Mouse (Mus musculus) limb, embryonic 10.5 days (tissue): ENCODE measurements around the gene Mbtps2. TPM values are rescaled to one million over a fixed set of nuclear protein-coding genes. Genes with fewer than 3 reads are reported as not detected.

Source experiments
- DNase-seq: peaks from one replicate; pipeline ENCODE4 v3.0.0-alpha.2; 2017; ENCODE audit warnings: low spot score
- H3K27ac ChIP-seq: fragments of 300-500 bp; sonication (generic); 2 replicates; pipeline ENCODE4 v1.5.1; 2016; ENCODE audit warnings: mild to moderate bottlenecking
- H3K27me3 ChIP-seq: fragments of 300-500 bp; sonication (generic); 2 replicates; pipeline ENCODE4 v1.6.1; 2016; ENCODE audit warnings: low read depth, mild to moderate bottlenecking; ENCODE audit not compliant: poor library complexity, severe bottlenecking
- H3K36me3 ChIP-seq: fragments of 300-500 bp; sonication (generic); 2 replicates; pipeline ENCODE4 v1.6.1; 2016; ENCODE audit warnings: mild to moderate bottlenecking, moderate library complexity
- H3K4me1 ChIP-seq: fragments of 300-500 bp; sonication (generic); 2 replicates; pipeline ENCODE4 v1.6.1; 2016
- H3K4me3 ChIP-seq: fragments of 300-500 bp; sonication (generic); 2 replicates; pipeline ENCODE4 v1.5.1; 2016; ENCODE audit warnings: mild to moderate bottlenecking, moderate library complexity
- H3K9me3 ChIP-seq: fragments of 300-500 bp; sonication (generic); replicated peaks from 2 replicates; pipeline ENCODE4 v1.6.1; 2016; ENCODE audit warnings: mild to moderate bottlenecking
- WGBS: fragments of 180-500 bp; shearing (Covaris S2); methylation state at CpG from one replicate; pipeline ENCODE4 v1.1.7; 2016; 5-methylcytosine and 5-hydroxymethylcytosine counted together
- polyA plus RNA-seq: library from polyadenylated mRNA; unstranded; fragments of >200 nt; fragmentation: Nextera tagmentation; extraction: Ambion mirVana; gene quantifications from 2 replicates; pipeline ENCODE4 v1.2.1, GENCODE M21; 2016

Mbtps2 gene
- polyA plus RNA-seq, 1 experiment from 2014 or later: 29.1 TPM

DNA sequence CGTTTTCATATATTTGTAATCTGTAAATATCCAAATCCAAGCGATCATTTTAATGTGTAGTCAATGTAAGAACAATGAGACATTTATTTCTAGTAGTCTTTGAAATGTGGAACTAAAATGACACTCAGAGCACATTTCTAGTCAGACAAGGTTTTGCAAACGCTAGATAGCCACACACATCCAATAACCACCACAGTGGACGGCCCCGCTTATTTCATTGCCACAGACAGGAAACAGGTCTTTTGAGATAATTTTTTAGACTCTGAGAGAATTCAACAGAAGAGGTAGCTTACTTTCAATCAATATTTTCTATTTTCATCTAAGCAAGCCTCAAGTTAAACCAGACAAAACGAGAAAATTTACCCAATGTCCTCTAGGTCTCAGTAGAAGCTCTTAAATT lies 2.6 kb downstream of the Mbtps2 start:
- H3K36me3 ChIP-seq: peaks cover 3% of the 10 kb centered on the region; the same call in 1 of the 2 replicates
- no peak overlapping the region for H3K27ac ChIP-seq
- WGBS: 87% methylated on average over 6 of the region's 6 CpGs
- no peaks in the 10 kb centered on the region for H3K9me3 ChIP-seq
- H3K4me1 ChIP-seq: peaks cover 7% of the 10 kb centered on the region; the same call in 1 of the 2 replicates
- peaks cover 23% of the 10 kb centered on the region for H3K27me3 ChIP-seq
- no peak overlapping the region for H3K4me3 ChIP-seq
- DNase-seq: no peak

DNA sequence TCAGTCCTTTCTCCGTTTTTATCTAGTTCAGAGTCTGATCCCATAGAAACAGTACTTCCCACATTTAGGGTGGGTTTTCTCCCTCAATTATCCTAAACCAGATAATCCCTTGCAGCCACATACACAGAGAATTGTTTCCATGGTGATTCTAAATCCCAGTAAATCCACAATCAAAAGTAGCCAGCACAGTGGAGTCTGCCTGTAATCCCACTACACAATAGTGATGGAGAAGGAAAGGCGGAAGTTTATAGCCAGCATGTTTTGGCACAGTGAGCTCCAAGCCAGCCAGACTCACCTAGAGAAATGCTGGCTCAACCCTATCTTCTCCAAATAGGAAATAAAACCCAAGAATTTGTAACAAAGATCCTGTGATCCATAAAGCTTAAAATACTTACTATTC lies 3.9 kb downstream of the Mbtps2 start:
- DNase-seq: no peak
- peaks cover 23% of the 10 kb centered on the region for H3K27me3 ChIP-seq

DNA sequence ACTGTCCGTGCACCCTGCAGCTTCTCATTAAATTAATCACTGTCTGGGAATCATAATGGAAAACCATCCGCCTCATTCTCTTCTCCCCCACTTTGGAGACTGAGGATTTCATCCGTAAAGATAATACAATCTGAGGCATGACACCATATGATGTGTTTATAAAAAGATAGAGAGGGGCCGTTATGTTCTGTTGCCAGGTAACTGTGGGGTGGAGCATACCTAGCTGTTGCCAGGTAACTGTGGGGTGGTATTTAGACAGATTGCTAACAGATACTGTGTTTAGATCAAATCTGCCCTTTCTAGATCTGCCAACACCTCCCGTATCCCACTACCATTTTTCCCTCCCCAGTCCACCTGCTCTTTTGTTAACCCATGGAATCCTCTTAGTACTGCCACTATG lies 11.5 kb downstream of the Mbtps2 start:
- H3K4me3 ChIP-seq: no peak overlapping the region
- WGBS: 90% methylated on average over 5 of the region's 5 CpGs
- no peak overlapping the region for H3K27ac ChIP-seq
- H3K9me3 ChIP-seq: no peaks in the 10 kb centered on the region
- DNase-seq: no peak
- no peaks in the 10 kb centered on the region for H3K4me1 ChIP-seq
- H3K27me3 ChIP-seq: peaks cover 20% of the 10 kb centered on the region; the same call in 1 of the 2 replicates
- peaks cover 44% of the 10 kb centered on the region for H3K36me3 ChIP-seq

More for the DNA sequence above, 3.9 kb downstream of the Mbtps2 start:
- H3K36me3 ChIP-seq: peaks cover 15% of the 10 kb centered on the region
- H3K27ac ChIP-seq: no peak overlapping the region
- H3K9me3 ChIP-seq: no peaks in the 10 kb centered on the region
- WGBS: 82% methylated on average over 2 of the region's 2 CpGs
- no peak overlapping the region for H3K4me3 ChIP-seq
- peaks cover 7% of the 10 kb centered on the region; the same call in 1 of the 2 replicates for H3K4me1 ChIP-seq

DNA sequence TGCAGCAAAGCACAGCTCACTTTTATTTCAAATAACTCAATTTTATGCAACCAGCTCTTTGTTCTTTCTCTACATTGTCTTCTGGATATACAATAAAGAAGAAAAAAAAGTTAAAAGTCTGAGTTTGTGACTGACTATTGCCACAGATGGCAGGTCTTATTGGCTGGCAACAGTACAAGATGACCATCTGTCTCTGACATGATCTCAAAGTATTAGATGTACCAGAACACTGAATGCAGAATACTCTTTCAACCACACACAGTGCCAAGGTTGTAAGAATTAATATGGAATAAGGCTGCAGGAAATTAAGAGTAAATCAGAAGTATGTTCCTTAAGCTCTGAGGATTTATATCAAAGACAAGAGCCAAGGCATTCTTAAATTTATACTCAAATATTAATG lies 12.1 kb downstream of the Mbtps2 start:
- no peaks in the 10 kb centered on the region for H3K4me1 ChIP-seq
- H3K27me3 ChIP-seq: peaks cover 20% of the 10 kb centered on the region; the same call in 1 of the 2 replicates
- H3K4me3 ChIP-seq: no peak overlapping the region
- DNase-seq: no peak
- no peaks in the 10 kb centered on the region for H3K9me3 ChIP-seq
- H3K36me3 ChIP-seq: peaks cover 49% of the 10 kb centered on the region
- H3K27ac ChIP-seq: no peak overlapping the region

DNA sequence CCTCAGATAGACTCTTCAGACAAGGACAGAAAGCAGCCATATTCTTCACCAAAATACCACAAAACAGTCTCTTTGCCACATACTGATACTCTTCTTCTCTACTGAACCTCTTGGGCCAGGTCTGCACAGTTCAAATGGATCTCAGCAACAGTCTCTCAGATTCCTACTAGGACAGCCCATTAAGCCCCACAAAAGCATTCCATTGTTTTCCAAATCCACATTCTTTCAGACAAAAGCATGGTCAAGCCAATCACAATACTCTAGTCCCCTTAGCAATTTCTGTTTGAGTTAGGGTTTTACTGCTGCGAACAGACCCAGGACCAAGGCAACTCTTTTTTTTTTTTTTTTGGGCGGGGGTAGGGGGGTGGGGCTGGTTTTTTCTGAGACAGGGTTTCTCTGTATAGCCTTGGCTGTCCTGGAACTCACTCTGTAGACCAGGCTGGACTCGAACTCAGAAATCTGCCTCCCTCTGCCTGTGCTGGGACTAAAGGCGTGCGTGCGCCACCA lies 19.4 kb downstream of the Mbtps2 start:
- no peaks in the 10 kb centered on the region for H3K4me1 ChIP-seq
- peaks cover 47% of the 10 kb centered on the region for H3K36me3 ChIP-seq
- DNase-seq: no peak
- H3K9me3 ChIP-seq: no peaks in the 10 kb centered on the region
- H3K4me3 ChIP-seq: no peak overlapping the region
- no peak overlapping the region for H3K27ac ChIP-seq
- peaks cover 4% of the 10 kb centered on the region; the same call in 1 of the 2 replicates for H3K27me3 ChIP-seq
- WGBS: 85% methylated on average over 6 of the region's 6 CpGs

DNA sequence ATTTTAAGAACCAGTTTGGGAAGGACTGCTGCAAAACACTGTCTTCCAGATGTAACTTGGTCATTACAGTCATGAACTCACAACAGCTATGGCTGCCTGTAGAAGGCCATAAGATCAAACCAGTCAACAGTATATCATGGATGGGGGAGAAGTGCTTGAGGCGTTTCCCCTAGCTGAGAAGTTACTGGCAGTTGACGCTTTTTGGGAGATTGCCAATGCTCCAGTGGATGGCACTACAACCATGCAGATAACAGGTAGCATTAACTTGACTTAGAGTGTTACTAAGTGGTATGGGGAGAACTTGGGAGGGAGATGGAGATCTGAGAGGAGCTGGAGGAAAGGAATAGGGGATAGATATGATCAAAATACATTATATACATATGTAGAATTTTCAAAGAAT lies 23.8 kb downstream of the Mbtps2 start:
- no peak overlapping the region for H3K27ac ChIP-seq
- H3K36me3 ChIP-seq: peaks cover 48% of the 10 kb centered on the region
- no peaks in the 10 kb centered on the region for H3K27me3 ChIP-seq
- 74% methylated on average over 2 of the region's 2 CpGs for WGBS
- no peaks in the 10 kb centered on the region for H3K9me3 ChIP-seq
- no peak for DNase-seq
- no peak overlapping the region for H3K4me3 ChIP-seq
- no peaks in the 10 kb centered on the region for H3K4me1 ChIP-seq

DNA sequence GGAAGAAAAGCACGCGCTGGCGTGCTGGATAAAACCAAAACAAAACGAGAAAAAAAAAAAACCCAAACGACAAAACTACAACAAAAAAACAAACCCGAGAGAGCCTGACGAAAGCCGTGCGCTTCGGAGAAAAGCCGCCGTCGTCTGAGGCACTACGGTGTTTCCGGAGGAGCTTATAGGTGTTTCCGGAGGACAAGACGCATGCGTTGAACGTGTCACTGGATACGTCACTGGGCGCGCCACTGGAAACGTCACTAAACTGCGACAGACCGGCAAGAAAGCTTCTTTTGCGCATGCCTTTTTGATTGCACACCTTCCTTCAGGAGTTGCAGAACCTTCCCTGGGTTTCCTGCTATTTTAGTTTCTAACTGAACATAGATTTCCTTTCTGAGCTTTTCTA lies 29.7 kb downstream of the Mbtps2 start, which contains the start of gene Yy2:
Gene Yy2, minus strand, starts transcription at position 146 of the 400 bp plus-strand sequence.
- H3K4me1 ChIP-seq: no peaks in the 10 kb centered on the region
- DNase-seq: no peak
- H3K9me3 ChIP-seq: no peaks in the 10 kb centered on the region
- no peak within 1 kb of the TSS for H3K27ac ChIP-seq
- peaks cover 31% of the 10 kb centered on the region for H3K36me3 ChIP-seq
- WGBS: 93% methylated on average over 26 of the region's 26 CpGs
- no peak within 1 kb of the TSS for H3K4me3 ChIP-seq
- H3K27me3 ChIP-seq: 0 out of 2 replicates have a peak, but pooled peaks cover 6% of the 10 kb centered on the region

DNA sequence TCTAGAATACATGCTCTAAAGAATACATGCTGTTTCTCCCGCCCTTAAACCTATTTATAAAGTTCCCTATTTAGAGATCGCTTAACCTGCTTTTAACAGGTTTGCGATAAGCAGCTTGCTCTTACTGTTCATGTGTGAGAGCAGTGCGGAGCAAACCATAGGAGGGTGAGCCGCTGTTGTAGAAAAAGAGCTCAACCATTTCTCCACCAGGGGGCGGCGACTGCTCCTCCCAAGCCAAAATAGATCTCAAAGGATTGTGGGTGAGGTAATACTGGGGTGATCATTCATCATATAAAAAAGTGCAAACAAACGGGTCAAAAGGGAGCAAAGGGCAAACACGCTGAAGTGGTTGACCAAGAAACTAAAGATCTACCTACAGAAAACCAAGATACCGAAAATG lies 34.7 kb downstream of the Mbtps2 start:
- H3K4me3 ChIP-seq: no peak overlapping the region
- DNase-seq: no peak
- WGBS: 82% methylated on average over 10 of the region's 10 CpGs
- H3K4me1 ChIP-seq: no peaks in the 10 kb centered on the region
- H3K9me3 ChIP-seq: no peaks in the 10 kb centered on the region
- 0 out of 2 replicates have a peak, but pooled peaks cover 6% of the 10 kb centered on the region for H3K27me3 ChIP-seq
- H3K27ac ChIP-seq: no peak overlapping the region
- peaks cover 20% of the 10 kb centered on the region for H3K36me3 ChIP-seq

DNA sequence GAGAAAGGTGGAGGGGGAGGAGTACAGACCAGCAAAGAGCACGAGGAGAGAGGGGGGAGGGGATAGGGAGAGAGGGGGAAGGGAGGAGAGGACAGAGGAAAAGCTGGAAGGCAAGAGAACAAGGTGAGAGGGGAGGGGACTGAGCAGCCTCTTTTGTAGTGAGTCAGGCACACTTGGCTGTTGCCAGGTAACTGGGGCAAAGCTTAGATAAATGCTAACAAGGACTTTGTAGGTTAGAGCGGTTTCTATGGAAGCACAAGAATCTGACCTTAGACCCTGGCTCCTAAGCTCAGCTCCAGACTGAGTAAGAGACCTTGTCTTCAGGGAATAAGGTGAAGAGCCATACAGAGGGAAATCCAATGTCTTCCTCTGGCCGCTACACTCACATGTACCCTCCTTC lies 51.4 kb downstream of the Mbtps2 start:
- 27% methylated on average over 3 of the region's 3 CpGs for WGBS
- H3K36me3 ChIP-seq: peaks cover 9% of the 10 kb centered on the region; the same call in 1 of the 2 replicates
- H3K27me3 ChIP-seq: no peaks in the 10 kb centered on the region
- no peaks in the 10 kb centered on the region for H3K9me3 ChIP-seq
- H3K4me1 ChIP-seq: no peaks in the 10 kb centered on the region
- no peak overlapping the region for H3K4me3 ChIP-seq
- H3K27ac ChIP-seq: no peak overlapping the region
- DNase-seq: no peak

DNA sequence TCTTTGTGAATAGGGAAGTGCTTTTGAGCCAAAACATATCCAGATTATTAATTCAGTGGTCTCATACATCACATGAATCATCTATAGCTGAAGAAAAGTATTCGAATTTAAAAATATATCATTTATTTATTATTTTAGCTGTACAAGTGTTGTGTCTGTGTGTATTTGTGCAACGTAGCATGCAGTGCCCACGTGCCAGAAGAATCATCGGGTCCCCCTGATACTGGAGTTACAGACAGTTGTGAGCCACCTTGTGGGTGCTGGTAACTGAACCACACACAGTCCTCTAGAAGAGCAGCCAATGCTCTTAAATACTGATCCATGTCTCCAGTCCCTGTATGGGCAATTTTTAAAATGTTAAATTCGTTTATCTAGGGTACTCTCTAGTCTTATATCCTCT lies 92.1 kb downstream of the Mbtps2 start:
- Histone ChIP-seq H3K4me3 (no peak overlapping the region), H3K4me1 (no peaks in the 10 kb centered on the region), H3K27ac (no peak overlapping the region), H3K9me3 (no peaks in the 10 kb centered on the region), H3K27me3 (peaks cover 38% of the 10 kb centered on the region; the same call in 1 of the 2 replicates), H3K36me3 (no peaks in the 10 kb centered on the region)
- WGBS: 75% methylated on average over 5 of the region's 5 CpGs
- DNase-seq: no peak

DNA sequence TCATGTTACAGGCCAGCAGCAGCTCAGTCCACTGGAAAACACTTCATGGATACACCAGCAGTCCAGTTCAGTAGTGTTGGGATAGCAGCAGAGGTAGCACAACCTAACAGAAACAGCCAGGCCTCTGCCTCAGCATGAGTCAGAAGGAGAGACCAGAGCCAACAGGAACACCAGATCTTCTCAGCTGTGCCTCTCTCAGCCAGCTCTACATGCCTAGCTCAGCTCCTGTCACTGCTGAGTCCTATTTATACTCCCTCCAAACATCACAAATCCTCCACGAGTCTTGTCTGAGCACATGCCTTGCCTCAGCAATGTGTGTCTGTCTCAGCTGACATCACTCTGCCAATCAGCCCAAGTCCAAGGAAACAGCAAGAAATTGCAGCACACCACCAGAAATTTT lies 94.0 kb downstream of the Mbtps2 start:
- Histone ChIP-seq H3K9me3 (no peaks in the 10 kb centered on the region), H3K4me3 (no peak overlapping the region), H3K4me1 (no peaks in the 10 kb centered on the region), H3K27me3 (peaks cover 42% of the 10 kb centered on the region; the same call in 1 of the 2 replicates), H3K36me3 (no peaks in the 10 kb centered on the region), H3K27ac (no peak overlapping the region)
- WGBS: 71% methylated on average over 1 of the region's 1 CpGs
- no peak for DNase-seq

DNA sequence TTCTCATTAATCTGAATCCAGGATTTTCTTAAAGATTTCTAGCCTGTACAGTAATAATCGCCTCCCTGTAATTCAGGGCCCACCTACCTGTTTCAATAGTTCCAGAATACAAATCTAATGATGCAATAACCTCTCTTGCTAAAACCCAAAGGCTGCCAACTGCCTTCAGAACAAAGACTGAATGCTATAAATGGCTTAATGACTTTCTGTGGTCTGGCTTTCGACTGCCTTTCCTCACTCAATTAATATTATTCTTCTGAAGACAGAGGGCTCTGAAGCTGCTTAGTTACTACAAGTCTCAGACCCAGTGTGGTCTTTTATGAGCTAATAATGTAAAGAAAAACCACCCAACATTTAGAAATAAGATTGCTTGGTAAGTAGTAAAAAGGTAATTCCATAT lies 96.6 kb downstream of the Mbtps2 start:
- Histone ChIP-seq H3K9me3 (no peaks in the 10 kb centered on the region), H3K27ac (no peak overlapping the region), H3K27me3 (peaks cover 42% of the 10 kb centered on the region; the same call in 1 of the 2 replicates), H3K4me1 (no peaks in the 10 kb centered on the region), H3K4me3 (no peak overlapping the region), H3K36me3 (no peaks in the 10 kb centered on the region)
- 62% methylated on average over 2 of the region's 2 CpGs for WGBS
- DNase-seq: no peak

DNA sequence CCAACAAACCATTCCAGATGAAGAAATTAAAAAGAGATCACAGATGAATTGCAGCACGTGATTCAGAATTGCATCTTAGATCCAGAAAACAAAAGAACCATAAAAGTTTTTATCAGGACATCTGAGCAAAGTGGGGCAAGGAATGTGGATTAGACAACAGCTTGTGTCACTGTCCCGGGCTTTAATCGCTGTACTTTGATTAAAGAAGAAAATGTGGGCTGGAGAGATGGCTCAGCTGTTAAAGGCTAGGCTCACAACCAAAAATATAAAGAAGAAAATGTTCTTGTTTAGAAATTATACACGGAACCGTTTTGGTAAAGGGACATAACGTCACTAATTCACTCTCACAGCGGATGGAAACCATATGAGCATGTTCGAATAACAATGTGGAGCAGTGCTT lies 98.5 kb downstream of the Mbtps2 start:
- no peak for DNase-seq
- Histone ChIP-seq H3K36me3 (no peaks in the 10 kb centered on the region), H3K27ac (no peak overlapping the region), H3K27me3 (peaks cover 45% of the 10 kb centered on the region; the same call in 1 of the 2 replicates), H3K4me1 (no peaks in the 10 kb centered on the region), H3K9me3 (no peaks in the 10 kb centered on the region), H3K4me3 (no peak overlapping the region)
- 91% methylated on average over 8 of the region's 8 CpGs for WGBS

DNA sequence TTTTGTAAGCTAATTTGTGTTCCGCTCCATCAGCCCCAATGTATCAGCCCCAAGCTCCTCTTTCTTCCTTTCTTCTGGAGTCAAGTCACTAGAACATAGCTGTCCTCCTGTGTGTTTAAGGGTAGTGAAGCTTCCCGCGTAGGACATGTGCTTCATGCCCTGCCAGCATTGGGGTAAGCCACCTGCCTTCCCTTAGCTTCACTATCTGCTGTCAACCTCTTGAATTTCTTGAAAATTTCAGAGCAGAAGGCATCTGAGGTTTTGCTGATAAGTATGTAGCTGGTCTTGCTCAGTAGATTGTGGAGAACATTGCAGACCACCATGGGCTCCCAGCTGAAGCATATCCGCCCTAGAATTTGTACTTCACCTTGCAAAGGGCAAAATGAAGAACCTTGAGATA lies 105.4 kb downstream of the Mbtps2 start:
- 94% methylated on average over 4 of the region's 4 CpGs for WGBS
- H3K4me3 ChIP-seq: no peak overlapping the region
- no peak overlapping the region for H3K27ac ChIP-seq
- H3K36me3 ChIP-seq: no peaks in the 10 kb centered on the region
- H3K4me1 ChIP-seq: peaks cover 7% of the 10 kb centered on the region; the same call in 1 of the 2 replicates
- no peaks in the 10 kb centered on the region for H3K9me3 ChIP-seq
- DNase-seq: no peak
- H3K27me3 ChIP-seq: peaks cover 57% of the 10 kb centered on the region
